Comparison of ENCODE assay signal across 8 mouse cellular contexts in the genomic region with DNA sequence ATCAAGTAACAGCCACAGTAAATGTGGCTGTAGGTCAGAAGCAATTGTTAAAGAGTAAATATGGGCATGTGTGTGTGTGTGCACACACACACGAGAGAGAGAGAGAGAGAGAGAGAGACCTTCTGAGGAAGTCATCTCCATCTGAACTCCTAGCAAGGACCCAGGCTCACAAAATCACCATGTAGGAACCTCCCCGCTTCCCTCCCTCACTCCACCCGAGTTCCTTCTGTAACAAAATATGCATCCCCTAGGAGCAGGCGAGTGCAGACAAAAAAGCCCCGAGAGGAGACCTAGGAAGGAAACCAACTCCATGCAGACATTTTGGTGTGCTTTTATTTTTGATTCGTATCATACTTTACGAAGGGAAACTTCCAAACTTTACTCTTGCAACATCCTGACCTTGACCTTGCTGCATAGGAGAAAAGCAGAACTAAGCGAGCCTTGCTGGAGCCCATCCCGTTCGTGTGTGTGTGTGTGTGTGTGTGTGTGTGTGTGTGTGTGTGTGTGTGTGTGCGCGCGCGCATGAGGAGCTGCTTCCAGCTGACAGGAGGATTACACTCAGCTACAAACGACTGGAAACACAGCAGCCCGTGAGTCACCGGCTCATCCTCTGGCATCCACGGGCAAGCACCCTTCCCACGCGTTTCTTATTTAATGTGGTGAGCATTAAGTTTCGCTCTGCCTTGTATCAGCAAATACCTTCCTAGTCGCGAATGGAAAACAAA.
DNase-seq lines count a peak whose midpoint lies in the region; ATAC-seq and TF ChIP-seq lines count a peak whose summit lies in the region.

No protein-coding gene starts in this region.

- no peak for ATAC-seq in midbrain, postnatal 0 days (ENCODE audit: low FRiP score)

- 43% methylated on average over 23 of the region's 23 CpGs for WGBS in kidney, adult 2 months
- WGBS in midbrain, postnatal 0 days = 67% methylated on average over 23 of the region's 23 CpGs

- H3K4me3 ChIP-seq in kidney, adult 2 months (ENCODE audit: insufficient read depth, low read depth, low read length) = peak overlapping the region; percentile 30; the same call in 1 of the 2 replicates
- no peak overlapping the region for H3K4me3 ChIP-seq in midbrain, postnatal 0 days (ENCODE audit: low read depth, low read length)

- no peaks in the 10 kb centered on the region for H3K27me3 ChIP-seq in kidney, adult 2 months (replicated peaks; ENCODE audit: control insufficient read depth, insufficient read depth, low read length)
- no peaks in the 10 kb centered on the region for H3K27me3 ChIP-seq in midbrain, postnatal 0 days (ENCODE audit: insufficient read depth, low read length)

- peak; percentile 36 for DNase-seq in kidney, adult 2 months
- DNase-seq in kidney, adult 8-10 months = no peak
- peak; percentile 91 for DNase-seq in brain, adult 2 months (ENCODE audit: low read depth, low spot score)
- DNase-seq in heart, postnatal 14 days = peak; percentile 46 to 47
- DNase-seq in lung, adult 18-20 months = peak; percentile 36 to 42
- peak; percentile 48 for DNase-seq in skeletal muscle tissue, adult 2 months (ENCODE audit: low read depth, low spot score)
- no peak for DNase-seq in T-cell, adult 2 months (ENCODE audit: low spot score)
- DNase-seq in midbrain, postnatal 0 days (ENCODE audit: low spot score) = no peak

- no peak for TF ChIP-seq CTCF in kidney, adult 2 months (conservative IDR thresholded peaks at IDR 0.05; ENCODE audit: insufficient read depth, insufficient read length, low read depth, low read length)
- TF ChIP-seq CTCF in midbrain, postnatal 0 days (IDR thresholded peaks at IDR 0.05) = no peak

- no peaks in the 10 kb centered on the region; the same call in 1 of the 2 replicates for H3K4me1 ChIP-seq in kidney, adult 2 months (ENCODE audit: control insufficient read depth, insufficient read depth, low read length)
- no peaks in the 10 kb centered on the region for H3K4me1 ChIP-seq in midbrain, postnatal 0 days (ENCODE audit: insufficient read depth, low read length)

- no peak overlapping the region for H3K27ac ChIP-seq in kidney, adult 2 months (ENCODE audit: insufficient read depth, low read depth, low read length)
- no peak overlapping the region for H3K27ac ChIP-seq in midbrain, postnatal 0 days (ENCODE audit: low read depth, low read length)

- no peaks in the 10 kb centered on the region for H3K9me3 ChIP-seq in midbrain, postnatal 0 days (ENCODE audit: low read length)

- H3K36me3 ChIP-seq in kidney, adult 2 months (ENCODE audit: control insufficient read depth, insufficient read depth, low read length) = peaks cover 1% of the 10 kb centered on the region
- peaks cover 30% of the 10 kb centered on the region; the same call in 1 of the 2 replicates for H3K36me3 ChIP-seq in midbrain, postnatal 0 days (ENCODE audit: insufficient read depth, low read length)

- no peak overlapping the region for H3K9ac ChIP-seq in midbrain, postnatal 0 days (replicated peaks; ENCODE audit: low read length, poor library complexity, severe bottlenecking)

- no peak for TF ChIP-seq POLR2A in kidney, adult 2 months (IDR thresholded peaks at IDR 0.05; ENCODE audit: low read depth, low read length)

- H3K4me2 ChIP-seq in midbrain, postnatal 0 days (ENCODE audit: low read depth, low read length, poor library complexity, severe bottlenecking) = no peak overlapping the region

- intact Hi-C loops in heart, postnatal 14 days (cut with DNase I) = no loop called here

Comparison
In these comparisons a context has a peak if more than half of its experiments do, and no peak if none do; other contexts are left out.
1. DNase-seq: peak in kidney, adult 2 months (single experiment), brain, adult 2 months (single experiment), heart, postnatal 14 days (2 of 2), lung, adult 18-20 months (2 of 2) and skeletal muscle tissue, adult 2 months (single experiment); none in kidney, adult 8-10 months (0 of 2), T-cell, adult 2 months (single experiment) and midbrain, postnatal 0 days (single experiment).